Mouse (Mus musculus) hindlimb bud, embryonic 11.5 days (tissue): Measurements from ENCODE around the gene Taf1c.

ENCODE experiments used
- DNase-seq: peaks from one replicate; pipeline ENCODE4 v3.0.0-alpha.2; 2012; ENCODE audit warnings: low read depth, low spot score; ENCODE audit errors: extremely low spot score

Gene Taf1c

GRCm38 (mm10) chr8:119623744-119624143, 18.7 kb upstream of the Taf1c start:
- no peak for DNase-seq

- DNase-seq: no peak
These were observed 18.0 kb upstream of the Taf1c start for GRCm38 (mm10) chr8:119623061-119623460.

DNA sequence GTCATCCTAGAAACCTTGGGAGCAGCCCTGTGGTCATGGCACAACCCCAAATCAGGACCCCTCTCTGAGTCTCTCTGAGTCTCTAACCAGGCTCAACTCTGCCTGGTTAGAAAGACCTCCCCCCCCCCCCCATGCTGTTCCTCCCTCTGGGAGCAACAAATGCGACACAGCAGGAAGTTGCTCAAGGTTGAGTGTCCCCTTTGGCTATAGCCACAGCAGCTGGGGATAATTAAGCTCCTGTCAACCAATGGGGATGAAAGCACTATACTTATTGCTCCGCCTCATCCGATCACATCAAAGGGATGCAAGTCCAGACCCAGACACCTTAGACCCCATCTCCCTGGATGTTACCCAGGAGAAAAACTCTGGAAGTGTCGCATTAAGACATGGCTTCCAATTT, 17.5 kb upstream of the Taf1c start:
- DNase-seq: no peak

- DNase-seq: no peak
These were observed 15.9 kb upstream of the Taf1c start for GRCm38 (mm10) chr8:119620848-119621465.

- no peak for DNase-seq
These were observed 15.3 kb upstream of the Taf1c start for GRCm38 (mm10) chr8:119620116-119620840.

DNA sequence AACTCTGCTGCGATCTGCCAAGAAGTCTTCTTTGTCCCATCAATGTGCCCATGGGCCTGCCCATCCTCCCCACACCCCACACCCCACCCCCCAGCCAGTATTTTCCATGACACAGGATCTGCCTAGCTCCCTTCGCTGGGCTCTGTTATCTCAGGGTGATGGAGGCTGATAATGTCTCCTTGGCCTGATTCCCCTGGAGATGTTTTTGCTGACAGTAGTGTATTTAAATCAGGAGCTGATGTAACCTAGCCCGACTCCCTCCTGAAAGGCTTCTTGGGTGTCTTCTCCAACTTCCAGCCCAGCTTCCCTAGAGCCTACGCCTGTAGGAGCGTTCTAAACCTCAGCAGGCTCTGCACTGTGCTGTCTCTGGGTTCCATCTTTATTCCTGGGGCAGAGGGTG, 13.9 kb upstream of the Taf1c start:
- no peak for DNase-seq

DNA sequence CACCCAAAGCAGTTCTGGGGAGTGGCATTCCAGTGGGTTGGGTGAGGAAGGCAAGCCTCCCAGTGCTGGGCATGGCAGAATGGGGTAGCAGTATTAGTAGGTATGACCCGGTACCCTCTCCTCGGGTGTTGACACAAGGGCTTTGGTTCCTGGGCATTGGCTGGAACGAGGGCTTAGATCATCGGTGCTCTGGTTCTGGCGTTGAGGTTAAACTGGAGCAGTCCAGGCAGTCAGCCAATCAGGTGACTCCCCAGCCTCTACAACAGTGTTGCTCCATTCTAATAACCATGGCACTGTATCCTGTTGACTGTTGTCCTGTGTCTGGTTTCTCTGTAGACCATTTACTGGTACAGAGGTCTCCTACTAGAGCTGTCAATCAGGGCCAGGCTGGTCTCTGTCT, 12.6 kb upstream of the Taf1c start:
- no peak for DNase-seq

GRCm38 (mm10) chr8:119616811-119617210, 11.8 kb upstream of the Taf1c start:
- DNase-seq: no peak

- no peak for DNase-seq
These were observed 11.3 kb upstream of the Taf1c start for GRCm38 (mm10) chr8:119616358-119616757.

DNA sequence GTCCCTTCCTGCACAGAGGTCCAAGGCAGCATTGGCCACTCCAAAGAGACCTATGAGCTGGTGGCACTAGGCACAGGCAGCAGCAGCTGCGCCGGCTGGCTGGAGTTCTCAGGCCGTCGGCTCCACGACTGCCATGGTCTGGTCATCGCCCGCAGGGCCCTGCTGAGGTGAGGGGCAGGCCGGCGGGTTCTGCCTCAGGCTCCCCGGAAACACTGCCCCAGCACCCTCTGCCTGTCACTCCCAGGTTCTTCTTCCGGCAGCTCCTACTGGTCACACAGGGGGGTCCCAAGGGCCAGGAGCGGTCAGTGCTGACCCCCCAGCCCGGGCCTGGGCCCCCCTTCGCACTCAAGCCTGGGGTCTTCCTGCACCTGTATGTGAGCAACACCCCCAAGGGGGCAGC, 10.1 kb upstream of the Taf1c start:
- no peak for DNase-seq

DNA sequence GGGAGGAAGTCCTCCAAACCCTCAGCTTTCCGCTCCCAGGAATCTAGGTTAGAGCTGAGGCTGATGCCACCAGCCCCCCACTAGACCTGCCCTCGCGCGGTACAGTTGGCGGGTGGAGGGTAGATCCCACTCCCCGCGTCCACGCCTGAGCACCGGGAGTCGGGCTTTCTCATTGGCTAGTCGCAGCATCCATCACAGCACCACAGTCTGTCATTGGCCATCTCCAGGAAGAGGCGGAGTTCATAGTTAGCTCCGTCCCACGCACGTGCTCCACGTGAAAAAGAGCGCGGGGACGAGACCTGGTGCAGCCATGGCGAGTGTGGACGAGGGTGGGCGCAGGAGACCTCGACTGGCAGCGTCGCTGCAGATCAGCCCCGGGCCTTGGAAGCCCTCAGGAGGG, 7.4 kb upstream of the Taf1c start, which contains the start of gene Adad2:
Gene Adad2, plus strand, starts transcription at position 277 of the 400 bp plus-strand sequence.
- no peak for DNase-seq

- DNase-seq: no peak
These were observed 1.2 kb upstream of the Taf1c start for GRCm38 (mm10) chr8:119606224-119606623.

DNA sequence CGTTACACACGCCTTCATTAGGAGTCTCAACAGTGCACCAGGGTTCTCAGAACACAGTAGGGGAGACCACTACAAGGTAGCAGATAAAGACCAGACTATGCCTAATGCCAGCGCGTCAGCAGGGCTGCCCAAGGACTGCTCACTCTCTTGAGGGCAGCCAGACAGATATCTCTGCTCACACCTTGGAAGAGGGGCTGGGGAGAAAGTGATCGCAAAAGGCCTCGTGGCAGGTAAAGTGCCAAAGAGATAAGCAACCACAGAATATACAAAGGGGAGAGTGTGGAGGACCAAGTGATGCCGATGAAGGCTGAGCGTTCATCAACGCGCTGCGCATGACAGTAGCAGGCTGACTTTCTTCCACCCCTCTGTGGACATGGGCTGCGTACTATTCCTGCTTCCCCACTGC, 621 bp downstream of the Taf1c start:
- no peak for DNase-seq

GRCm38 (mm10) chr8:119603771-119604170, 1.3 kb downstream of the Taf1c start:
- no peak for DNase-seq

GRCm38 (mm10) chr8:119591456-119591855, 13.6 kb downstream of the Taf1c start:
- no peak for DNase-seq

- no peak for DNase-seq
These were observed 14.7 kb downstream of the Taf1c start for GRCm38 (mm10) chr8:119590348-119590747.

DNA sequence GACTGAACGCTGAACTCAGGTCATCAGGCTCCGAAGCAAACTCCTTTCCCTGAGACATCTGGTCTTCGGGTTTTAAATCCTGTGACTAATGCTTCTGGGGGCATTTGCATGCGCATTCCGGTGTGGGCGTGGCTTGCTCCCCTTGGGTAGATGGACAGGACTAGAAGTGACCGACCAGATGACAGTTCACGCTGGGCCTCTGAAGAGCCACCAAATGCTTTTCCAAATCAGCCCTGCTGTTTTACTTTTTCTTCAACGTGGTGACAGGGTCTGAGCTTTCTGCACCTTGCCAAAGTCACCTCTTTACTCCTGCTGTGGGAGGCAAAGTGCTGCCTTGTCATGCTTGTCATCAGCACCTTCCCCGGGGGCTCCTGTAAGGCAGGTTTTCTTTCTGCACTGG, 16.2 kb downstream of the Taf1c start:
- no peak for DNase-seq

DNA sequence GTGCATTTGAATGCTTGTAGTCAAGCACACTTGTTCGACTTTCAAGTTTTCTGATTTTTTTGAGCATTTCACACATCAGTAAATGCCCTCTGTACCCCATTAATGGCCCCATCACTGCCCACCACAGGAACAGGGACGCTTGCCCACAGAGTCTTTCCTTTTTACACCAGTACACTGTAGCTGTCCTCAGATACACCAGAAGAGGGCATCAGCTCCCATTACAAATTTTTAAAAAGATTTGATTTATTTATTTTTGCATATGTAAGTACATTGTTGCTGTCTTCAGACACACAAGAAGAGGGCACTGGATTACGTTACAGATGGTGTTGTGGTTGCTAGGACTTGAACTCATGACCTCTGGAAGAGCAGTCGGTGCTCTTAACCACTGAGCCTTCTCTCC, 16.7 kb downstream of the Taf1c start:
- no peak for DNase-seq

- DNase-seq: no peak
These were observed 19.1 kb downstream of the Taf1c start for GRCm38 (mm10) chr8:119585901-119586300.

- no peak for DNase-seq
These were observed 24.4 kb downstream of the Taf1c start for GRCm38 (mm10) chr8:119580441-119581161.

- DNase-seq: no peak
These were observed 25.9 kb downstream of the Taf1c start for GRCm38 (mm10) chr8:119579096-119579495.

DNA sequence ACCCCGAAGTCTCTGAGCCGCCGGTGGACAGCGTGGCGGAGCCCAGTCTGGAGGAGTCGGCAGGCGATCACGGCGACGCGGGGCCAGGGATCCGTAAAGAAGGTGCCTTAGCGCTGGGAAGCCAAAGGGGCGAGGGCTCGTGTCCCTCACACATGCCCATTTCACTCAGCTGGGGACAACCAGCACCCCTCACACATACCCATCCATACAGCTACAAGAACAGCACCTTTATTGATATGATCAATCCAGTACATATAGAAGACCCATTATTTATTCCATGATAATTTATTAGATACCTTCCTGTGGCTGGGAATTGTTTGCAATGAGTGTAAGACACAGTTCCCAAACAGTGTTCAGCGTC, 29.7 kb downstream of the Taf1c start:
- DNase-seq: no peak
